Mouse (Mus musculus) heart, adult 18-20 months (tissue): ENCODE data around the gene Ddx51. TPM values are rescaled to one million over a fixed set of nuclear protein-coding genes. Genes with fewer than 3 reads are reported as not detected.

ENCODE experiments used
- DNase-seq, 2 experiments: peaks; one replicate each; pipeline ENCODE4 v3.0.0; 2021 to 2022; ENCODE audit warnings: mixed read lengths in 1 of 2
- microRNA-seq, 2 experiments: library from miRNA; unstranded; fragments of <30 nt; microRNA quantifications; one replicate each; pipeline ENCODE4 v1.2.0; 2022
- total RNA-seq, 2 experiments: library from RNA; stranded (reverse); gene quantifications; 2 replicates each; pipeline ENCODE4 v1.2.3; 2021

The Ddx51 gene
- total RNA-seq, 2 experiments from 2014 or later: 9.4 to 10.3 TPM

- no peak for DNase-seq
Observed at GRCm38 (mm10) chr5:110659682-110660081, 6.4 kb downstream of the Ddx51 start.

- peak in 1 of 2 experiments; percentile 55 for DNase-seq
Observed at GRCm38 (mm10) chr5:110664041-110664440, 10.8 kb downstream of the Ddx51 start.

GRCm38 (mm10) chr5:110664750-110665269 lies 11.6 kb downstream of the Ddx51 start:
- no peak for DNase-seq

- DNase-seq: no peak
Observed at GRCm38 (mm10) chr5:110665486-110666121, 12.4 kb downstream of the Ddx51 start.

GRCm38 (mm10) chr5:110682041-110682440 lies 28.8 kb downstream of the Ddx51 start:
- DNase-seq: no peak

- DNase-seq: no peak
Observed at GRCm38 (mm10) chr5:110698617-110699016, 45.4 kb downstream of the Ddx51 start.

GRCm38 (mm10) chr5:110704004-110704403 lies 50.8 kb downstream of the Ddx51 start:
- DNase-seq: no peak

- no peak for DNase-seq
Observed at GRCm38 (mm10) chr5:110709256-110709655, 56.0 kb downstream of the Ddx51 start.

Small RNA genes lying within 50 kb of the gene (microRNA-seq; reads per million reads assigned to microRNA genes)
- 0 reads per million in 2 experiments for gene Mir7026

Other genes with a start within 250 kb of the Ddx51 start
- gene Fbrsl1, start 204.9 kb upstream of the Ddx51 start, total RNA-seq: 10 to 100 TPM; 44.9 to 50.1 TPM
- gene Galnt9, start 109.1 kb upstream of the Ddx51 start, total RNA-seq: under 1 TPM in 1 of 2 experiments, not detected in 1; 0.13 TPM
- 10 to 100 TPM; 13.6 to 14.4 TPM for gene Noc4l, start within 50 bp of the Ddx51 start, total RNA-seq
- 10 to 100 TPM; 30.0 to 33.5 TPM for gene Ep400, start 117.3 kb downstream of the Ddx51 start, total RNA-seq
- 10 to 100 TPM; 23.2 to 23.8 TPM for gene Pus1, start 127.2 kb downstream of the Ddx51 start, total RNA-seq
- gene Ulk1, start 156.6 kb downstream of the Ddx51 start, total RNA-seq: 10 to 100 TPM; 66.3 to 78.1 TPM
- gene Hscb, start 186.3 kb downstream of the Ddx51 start, total RNA-seq: 10 to 100 TPM; 16.4 to 21.0 TPM
- gene Chek2, start 186.5 kb downstream of the Ddx51 start, total RNA-seq: 1 to 10 TPM; 2.1 to 2.3 TPM
- gene Ttc28, start 226.4 kb downstream of the Ddx51 start, total RNA-seq: 10 to 100 TPM; 12.4 to 13.0 TPM